Mouse (Mus musculus) adrenal gland, postnatal 4 days (tissue): ENCODE results near the gene Zbtb21. TPM values are rescaled to one million over a fixed set of nuclear protein-coding genes. Genes with fewer than 3 reads are reported as not detected.
A peak's percentile ranks its signal among the peaks of the same experiment; 100 is the strongest.
"Not testable (repeated sequence)": the region's sequence is repeated elsewhere in the genome, so short reads cannot be mapped to it uniquely, and the experiment has no call there.

Experiments
- DNase-seq, 2 experiments: peaks; one replicate each; pipeline ENCODE4 v3.0.0; 2021 to 2022; ENCODE audit warnings: low spot score in 2 of 2, mixed read lengths in 2 of 2
- total RNA-seq, 2 experiments: library from RNA; stranded (reverse); gene quantifications; 2 replicates each; pipeline ENCODE4 v1.2.3; 2021

Zbtb21 gene
- total RNA-seq, 2 experiments from 2014 or later, result 29.7 to 32.0 TPM

DNA sequence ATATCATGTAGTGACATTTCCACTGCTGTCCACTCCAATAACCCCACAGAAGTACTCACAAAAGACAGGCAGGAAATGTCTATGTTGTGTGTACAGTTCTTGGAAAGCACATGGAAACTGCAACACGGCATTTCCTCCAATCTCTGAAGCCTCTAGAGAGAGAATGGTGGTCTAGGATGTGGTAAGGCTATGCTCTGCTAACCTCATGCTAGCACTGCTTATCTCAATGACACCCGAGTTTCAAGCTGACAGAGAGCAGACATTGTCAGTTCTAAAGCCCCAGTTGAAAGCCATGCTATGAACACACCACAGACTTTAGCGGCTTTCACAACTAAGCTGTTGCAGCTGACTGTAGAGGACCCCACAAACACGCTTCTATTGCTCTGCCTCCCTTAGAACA is 13.6 kb downstream of the Zbtb21 start:
- no peak for DNase-seq

DNA sequence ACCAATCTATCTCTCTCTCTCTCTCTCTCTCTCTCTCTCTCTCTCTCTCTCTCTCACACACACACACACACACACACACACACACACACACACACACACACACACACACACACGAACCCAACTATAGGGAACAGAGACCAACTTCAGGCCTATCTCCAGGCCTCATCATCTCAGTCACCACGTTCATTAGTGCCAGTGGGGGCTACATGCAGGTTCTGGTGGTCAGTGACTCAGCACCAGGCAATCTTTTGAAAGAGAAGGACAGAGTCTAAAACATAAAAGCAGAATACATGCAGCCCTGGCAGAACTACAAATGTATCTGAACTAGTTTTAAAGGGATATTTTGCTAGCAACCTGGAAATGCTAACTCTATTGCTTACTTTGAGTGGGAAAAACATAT is 15.4 kb downstream of the Zbtb21 start:
- not testable (repeated sequence) for DNase-seq

DNA sequence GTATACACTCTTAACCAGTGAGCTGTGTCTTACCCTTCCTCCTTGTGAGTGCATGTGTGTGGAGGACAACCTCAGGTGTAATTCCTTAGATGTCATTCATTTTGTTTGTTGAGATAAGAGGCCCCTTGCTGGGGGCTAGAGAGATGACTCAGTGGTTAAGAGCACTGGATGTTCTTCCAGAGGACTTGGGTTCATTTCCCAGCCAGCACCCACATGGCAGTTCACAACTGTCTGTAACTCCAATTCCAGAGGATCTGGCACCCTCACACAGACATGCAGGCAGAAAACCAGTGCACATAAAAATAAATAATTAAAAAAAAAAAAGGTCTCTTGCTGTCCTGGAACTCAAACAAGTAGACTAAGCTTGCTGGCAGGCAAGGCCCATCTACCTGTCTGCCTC is 20.6 kb downstream of the Zbtb21 start:
- DNase-seq, result no peak

DNA sequence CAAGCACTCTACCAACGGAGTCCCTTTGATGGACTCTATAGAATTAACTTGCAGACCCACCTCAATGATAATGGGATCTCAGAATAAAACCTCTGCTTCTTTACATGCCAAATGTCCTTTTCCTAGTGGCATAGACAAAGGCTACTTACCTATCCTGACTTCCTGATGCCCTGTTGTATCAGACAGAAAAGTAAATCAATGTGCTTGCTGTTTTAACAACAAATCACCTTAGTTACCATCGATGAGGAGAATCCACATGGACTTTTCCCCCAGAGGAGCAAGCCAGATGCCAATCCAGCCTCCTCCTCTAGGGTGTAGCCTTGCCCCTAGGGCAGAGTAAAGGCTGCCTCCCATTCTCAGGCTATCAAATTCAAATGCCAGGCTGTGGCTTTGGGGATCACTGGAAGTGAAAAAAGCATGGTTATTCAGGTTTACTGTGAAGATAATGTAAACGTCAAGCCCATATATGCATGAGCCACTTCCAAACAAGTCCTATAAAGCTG is 21.9 kb downstream of the Zbtb21 start:
- DNase-seq, result no peak

DNA sequence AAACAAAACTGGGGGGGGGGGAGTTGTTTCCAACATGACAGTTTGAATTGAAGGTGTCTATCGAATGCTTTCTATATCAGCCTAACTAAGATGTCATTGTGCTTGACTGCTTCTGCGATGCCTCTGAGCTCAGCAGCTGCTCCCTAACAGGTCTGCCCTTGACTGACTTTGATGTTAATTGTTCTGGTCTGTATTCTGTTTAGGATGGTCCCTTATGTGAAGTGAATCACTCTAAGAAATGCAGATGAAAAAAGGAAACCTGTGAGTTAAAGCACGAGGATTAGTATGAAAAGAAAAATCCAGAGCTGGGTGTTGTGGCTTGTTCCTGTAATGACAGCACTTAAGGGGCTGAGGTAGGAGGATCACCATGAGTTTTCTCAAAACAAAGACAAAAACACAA is 26.6 kb downstream of the Zbtb21 start:
- DNase-seq, result no peak

DNA sequence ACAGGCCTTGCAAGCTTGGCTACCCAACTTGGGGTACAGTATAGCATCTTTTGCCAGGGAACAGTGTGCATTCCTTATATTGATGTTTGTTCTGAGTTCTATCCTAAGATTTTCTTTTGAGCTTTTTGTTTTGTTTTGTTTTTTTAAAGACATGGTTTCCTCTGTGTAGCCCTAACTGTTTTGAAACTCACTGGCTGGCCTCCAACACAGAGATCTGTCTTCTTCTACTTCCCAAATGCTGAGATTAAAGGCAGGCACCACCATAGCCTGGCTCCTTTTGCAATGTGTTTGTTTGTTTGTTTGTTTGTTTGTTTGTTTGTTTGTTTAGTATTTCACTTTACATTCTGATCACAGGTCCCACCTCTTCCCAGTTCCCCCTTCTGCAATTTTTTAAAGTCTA is 32.2 kb downstream of the Zbtb21 start:
- no peak for DNase-seq

DNA sequence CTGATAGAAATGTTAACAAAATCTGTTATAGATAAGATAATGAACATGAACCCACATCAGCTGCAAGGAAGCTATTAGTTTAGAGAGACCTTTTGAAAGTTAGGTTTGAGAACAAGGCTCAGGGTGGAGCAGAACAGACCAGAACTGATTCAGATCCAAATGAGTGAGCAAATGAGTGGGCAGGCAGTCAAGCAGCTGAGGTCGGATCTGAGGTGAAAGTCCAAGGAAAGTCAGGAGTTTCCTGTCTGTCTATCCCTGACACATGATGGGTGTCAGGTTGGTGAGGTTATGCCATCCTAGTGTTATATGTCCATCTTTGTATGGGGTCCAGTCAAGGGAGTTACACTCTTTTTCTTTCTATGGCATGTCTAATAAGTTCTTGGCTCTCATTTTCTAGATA is 32.9 kb downstream of the Zbtb21 start:
- no peak for DNase-seq

DNA sequence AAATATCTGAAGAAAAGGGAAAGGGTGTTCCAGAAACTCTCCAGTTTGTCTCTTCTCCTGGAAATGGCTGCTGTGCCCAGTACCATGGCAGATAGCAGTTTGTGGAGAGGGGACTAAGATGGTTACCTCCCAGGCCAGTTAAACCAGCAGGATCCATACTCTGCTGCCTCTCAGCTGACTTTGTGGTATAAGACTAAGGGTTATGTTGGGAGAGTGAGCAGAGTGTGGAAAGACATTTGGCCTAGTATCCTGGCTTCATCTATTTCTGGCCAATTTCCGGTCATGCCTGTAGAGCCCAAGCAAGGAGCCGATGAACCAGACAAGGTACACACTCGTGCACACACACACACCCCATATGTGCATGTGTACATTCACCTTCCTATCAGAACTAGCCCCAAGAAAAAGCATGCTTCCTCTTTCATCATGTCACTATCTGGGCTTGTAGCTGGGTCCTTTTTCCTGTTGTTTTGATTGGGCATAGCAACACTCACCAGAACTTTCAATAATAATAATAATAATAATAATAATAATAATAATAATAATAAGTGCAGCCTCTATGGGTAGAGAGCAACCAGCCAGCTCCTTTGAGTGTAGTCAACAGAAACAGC is 35.0 kb downstream of the Zbtb21 start:
- DNase-seq, result no peak

DNA sequence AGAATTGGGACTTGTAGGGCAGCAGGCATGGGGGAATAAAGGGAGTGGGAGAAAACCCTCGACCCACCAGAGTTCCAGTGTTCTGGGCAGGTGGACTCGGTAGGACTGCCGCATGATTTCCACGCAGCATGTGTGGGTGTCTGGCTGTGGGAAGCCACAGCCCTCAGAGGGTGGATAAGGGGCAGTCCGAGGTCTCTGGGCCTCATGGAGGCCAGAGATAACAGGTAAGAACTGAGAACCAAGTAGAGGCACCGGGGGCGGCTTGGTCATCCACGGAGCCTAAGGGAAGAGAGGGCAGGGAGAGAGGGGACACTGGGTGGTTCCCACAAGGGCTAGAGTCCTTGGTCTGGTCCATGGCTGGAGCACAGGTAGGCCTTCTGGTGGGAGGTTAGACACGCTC is 36.0 kb downstream of the Zbtb21 start:
- DNase-seq, result no peak

DNA sequence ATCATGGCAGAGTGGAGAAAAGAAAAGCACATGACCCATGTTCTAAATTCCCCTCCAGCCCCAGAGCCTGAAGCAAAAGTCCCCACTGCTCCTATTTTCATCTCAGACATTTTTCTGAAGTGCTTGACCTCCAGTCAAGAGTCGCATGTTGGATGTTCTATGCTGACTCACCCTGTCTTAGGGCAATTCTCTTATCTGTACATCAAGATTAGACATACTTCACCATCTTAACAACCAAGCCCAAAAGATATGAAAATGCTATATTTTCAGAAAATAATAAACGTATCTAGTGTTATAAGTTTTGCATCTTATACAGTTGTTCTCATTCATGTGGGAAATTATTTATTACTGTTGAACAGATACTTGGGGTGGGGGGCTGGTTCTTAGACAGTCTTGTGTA is 36.7 kb downstream of the Zbtb21 start:
- DNase-seq, result no peak

DNA sequence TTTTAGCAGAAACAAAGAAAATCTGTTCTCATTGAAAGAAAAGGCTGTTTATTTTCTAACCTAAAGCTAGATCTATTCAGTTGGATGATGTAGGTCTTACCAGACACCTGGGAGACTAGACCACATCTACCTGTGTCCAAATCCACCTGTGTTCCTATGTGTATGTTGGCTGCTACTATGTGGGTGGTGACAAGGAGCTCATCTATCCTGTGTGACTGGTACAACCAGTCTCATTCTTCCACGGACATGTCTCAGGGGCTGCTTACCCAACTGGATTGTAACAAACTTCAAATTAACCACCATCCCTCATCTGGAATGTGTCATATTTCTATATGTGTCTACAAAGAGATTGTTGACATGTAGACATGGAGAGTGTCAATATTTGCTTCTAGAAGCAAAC is 38.7 kb downstream of the Zbtb21 start:
- no peak for DNase-seq

DNA sequence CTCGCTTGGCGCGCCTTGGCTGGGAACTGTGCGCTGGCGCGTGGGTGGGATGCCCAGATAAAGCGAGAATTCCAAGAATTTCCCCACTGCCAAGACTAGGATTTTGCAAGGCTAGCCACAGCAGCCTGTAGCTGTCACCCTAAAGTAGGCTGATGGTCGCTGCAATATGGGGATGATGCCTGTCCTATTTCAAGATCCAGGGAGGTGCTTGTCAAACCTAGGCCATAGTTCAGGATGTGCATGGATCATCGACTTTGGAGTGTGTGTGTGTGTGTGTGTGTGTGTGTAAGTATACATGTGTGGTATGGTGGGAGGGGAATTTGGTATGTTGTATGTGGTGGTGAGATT is 39.7 kb downstream of the Zbtb21 start:
- no peak for DNase-seq

DNA sequence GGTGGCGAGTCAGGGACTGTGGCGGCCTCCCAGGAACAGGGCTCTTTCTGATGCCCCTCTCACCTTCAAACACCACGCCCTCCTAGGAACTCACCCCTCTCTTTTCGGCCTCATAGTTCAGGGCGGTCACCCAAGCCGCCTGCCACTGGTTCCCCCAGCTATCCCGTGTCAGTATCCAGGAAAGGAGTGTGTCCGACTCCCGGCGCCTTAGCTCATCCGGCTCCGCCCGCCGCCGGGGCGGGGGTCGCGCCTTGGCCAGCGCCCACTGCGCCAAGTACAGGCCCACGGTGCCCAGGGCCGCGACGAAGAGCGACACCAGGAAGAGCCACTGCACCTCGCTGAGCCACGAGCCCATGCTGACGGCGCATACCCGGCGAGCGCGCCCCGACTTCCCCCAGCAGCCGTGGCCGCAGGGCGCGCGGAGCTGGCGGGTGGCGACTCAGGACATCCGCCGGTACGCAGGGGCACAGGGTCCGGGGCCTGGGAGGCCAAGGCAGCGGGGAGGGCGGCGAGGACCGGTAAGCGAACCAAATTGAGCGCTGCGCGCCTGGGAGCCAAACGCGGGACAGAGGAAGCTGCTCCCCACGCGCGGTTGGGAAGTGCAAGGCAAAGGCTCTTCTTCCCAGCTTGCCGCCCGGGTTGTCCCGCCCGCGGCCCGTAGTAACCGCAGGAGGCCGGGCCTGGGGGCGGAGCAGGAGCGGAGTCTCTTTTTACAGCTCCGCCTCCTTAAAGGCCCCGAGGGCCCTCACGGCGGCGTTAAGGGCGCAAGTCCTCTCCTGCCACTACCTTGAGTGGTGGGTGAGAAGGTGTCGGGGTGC is 40.3 kb downstream of the Zbtb21 start:
- DNase-seq, result peak; percentile 64 to 68

DNA sequence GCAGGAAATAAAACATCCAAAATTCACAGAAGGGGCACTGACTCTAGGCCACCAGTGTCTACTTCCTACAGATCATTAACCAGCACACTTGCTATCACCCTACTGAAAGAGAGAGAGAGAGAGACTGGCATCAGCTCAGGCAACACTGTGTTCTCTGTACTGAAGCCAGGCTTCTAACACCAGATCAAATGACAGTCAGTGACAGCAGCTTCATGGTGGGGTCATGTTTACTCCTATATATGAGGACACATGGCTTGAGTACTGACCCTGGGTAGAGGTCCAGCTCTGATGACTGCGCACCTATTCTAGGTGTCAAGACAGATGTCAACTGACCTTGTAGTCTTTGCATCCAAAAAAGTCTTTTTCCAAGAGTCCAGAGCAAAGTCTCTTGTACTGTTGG is 41.8 kb downstream of the Zbtb21 start:
- no peak for DNase-seq

DNA sequence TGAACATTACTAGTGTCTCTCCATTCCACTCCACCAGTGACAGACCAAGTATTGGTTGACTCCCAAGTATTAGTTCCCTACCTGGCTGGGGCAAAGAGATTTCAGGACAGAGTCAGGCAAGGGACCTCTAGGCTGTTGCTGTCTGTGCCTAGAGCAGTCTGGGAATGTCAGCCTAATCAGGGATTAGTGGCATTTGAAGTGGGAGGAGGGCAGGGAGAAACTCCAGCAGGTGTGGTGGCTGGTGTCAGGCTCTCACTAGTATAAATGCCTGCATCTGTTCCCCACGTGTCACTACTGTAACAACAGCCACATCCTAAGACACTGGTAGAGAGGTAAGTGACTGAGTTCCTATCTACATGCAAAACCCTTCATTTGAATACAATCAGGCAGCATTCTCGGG is 42.6 kb downstream of the Zbtb21 start:
- no peak for DNase-seq

DNA sequence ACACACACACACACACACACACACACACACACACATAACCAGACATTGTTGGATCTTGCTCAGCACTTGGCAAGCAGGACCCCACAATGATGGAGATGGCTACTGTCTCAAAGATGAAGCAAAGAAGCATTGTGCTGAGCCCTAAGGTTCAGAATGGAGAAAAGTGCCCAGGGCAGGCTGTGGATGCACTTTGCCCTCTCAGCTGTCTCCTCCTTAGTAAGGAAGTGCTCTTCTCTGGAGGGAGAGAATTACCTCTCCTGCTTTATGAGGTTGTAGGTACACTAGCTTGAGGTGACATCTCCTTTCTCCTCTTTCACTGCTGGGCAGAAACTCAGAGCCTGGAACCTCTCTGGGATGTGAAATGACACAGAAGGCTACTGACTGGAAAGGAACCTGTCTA is 49.5 kb downstream of the Zbtb21 start:
- no peak for DNase-seq

DNA sequence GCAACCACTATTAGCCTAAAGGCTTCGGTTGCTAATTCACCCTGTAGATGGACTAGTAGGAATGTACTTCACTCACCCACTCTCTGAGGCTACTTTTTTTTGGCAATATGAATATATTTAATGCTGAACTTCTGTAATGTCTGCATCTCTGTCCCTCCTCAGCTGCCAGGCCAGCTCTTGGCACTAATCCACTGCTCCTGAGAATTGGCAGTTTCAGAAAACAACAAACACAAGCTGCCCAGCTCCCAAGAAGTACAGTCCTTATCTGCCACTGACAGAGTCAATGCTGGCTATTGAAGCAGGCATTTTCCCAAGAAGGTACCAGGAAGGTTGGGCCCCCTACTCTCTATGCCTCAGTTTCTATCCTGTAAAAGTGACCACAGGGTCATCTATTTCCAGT is 53.1 kb downstream of the Zbtb21 start:
- no peak for DNase-seq

DNA sequence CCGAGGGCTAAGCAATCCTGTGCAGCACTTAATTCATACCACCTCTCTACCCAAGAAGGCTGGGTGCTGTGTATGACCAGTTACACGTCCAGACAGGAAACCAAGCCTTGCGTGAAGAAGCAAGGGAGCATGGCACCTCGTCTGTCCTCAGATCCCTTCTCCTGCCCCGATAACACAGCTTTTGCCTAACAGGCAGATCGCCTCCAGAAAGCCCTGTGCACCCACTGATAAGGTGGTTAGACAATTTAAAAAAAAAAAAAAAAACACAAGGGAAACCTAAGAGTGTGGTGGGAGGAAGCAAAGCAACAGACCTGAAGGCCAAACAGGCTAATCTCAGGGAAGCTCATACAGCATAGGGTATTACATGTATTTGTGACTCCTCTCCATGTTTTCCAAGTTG is 54.9 kb downstream of the Zbtb21 start:
- no peak for DNase-seq

DNA sequence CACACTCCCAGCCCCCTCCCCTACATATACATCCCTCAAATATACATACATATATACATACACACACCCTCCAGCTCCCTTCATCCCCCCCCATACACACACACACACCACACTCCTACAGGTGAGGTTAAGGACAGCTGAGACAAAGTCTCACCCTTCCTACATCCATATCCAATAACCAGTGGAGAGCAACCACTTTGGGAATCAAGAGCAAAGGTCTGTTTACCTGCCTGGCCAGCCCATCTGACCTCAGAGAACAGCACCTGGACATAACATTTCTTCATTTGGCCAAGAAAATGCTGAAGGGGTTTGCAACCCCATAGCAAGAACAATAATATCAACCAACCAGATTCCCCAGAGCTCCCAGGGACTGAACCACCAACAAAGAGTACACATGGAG is 56.1 kb downstream of the Zbtb21 start:
- no peak for DNase-seq

DNA sequence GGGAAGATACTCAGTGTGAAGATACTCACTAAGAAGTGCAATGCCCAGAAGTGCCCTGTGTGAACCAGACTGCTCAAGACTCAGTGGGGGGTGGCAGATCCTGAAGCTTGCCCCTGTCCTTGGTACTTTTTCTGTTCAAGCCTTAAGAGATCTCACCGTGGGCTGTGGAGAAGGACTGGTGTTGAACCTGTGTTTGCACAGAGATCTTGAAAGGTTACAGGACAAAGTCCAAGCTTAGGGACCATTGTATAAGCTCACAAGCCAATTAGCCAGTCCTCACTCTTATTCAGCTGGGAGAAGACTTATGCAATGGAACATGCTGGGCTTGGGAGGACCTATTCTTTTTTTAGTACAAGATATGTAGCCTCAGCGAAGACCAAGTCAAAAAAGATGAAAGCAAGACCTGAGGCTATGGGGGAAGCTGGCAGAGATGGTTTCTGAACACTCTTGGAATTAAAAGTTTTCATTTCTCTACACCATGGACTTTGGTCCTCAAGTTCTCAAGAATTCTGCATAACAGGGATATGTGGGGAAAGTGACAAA is 56.9 kb downstream of the Zbtb21 start:
- DNase-seq, result no peak

DNA sequence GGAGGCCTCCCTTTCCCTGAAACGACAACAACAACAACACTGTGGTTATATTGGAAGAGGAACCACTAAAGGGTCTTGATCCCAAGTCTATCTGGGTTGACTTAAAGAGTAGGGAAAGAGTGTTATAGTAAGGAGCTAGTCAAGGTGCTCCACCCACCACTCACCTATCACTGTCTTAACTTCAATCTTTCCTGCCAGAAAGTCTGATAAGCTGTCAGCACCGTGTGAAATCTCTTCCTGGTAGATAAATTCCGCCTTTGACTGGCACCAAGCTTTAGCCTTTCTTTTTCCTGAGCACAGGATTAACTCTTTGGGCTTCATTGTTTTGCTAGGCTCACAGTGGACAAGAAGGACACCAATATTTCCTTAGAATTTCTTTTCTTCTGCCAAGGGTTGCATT is 58.4 kb downstream of the Zbtb21 start:
- no peak for DNase-seq

DNA sequence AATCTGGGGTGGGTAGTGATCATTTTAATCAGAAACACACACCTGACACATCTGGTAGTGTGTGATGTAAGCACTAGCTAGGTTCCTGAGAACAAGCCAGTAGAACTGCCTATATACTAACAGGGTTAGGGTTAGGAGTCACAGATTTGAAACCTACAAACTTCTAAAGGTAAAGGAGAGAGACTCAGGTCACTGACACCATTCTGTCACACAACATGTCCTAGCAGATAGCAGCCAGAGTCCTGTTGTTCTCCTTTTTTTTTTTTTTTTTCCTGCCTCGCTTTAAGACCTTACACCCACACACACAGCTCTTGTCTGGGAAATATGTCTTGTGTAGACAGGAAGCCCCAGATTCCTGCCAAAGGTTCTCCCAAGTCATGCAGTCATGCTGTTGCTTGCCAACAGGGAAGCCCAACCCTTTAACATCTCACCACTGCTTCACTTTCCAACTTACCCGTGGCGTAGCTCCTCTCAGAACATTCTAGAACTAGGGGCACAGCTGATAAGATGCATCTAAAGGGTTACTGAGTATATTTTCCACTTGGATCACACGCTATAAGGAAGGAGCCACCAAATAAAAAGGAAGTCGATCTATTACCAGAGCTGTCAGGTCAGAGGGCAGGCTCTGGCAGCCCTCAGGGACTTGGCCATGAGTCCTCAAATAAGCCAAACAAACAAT is 64.9 kb downstream of the Zbtb21 start:
- DNase-seq, result peak in 1 of 2 experiments; percentile 18
